Mouse (Mus musculus) hindbrain, embryonic 15.5 days (tissue): ENCODE results near the gene Kazald1. TPM values are rescaled to one million over a fixed set of nuclear protein-coding genes. Genes with fewer than 3 reads are reported as not detected.

Experiments used
- polyA plus RNA-seq: library from polyadenylated mRNA; unstranded; fragments of >200 nt; fragmentation: Nextera tagmentation; extraction: Ambion mirVana; gene quantifications from 2 replicates; pipeline ENCODE4 v1.2.1, GENCODE M21; 2015

Gene Kazald1
- polyA plus RNA-seq, 1 experiment from 2014 or later, result 2.6 TPM

Other genes starting within 250 kb of the Kazald1 start
- gene Slf2, start 144.1 kb upstream of the Kazald1 start, polyA plus RNA-seq, result 28.3 and 29.3 TPM in 2 replicates
- 17.3 and 18.9 TPM in 2 replicates for gene Sema4g, start 86.1 kb upstream of the Kazald1 start, polyA plus RNA-seq
- gene Twnk, start 69.6 kb upstream of the Kazald1 start, polyA plus RNA-seq, result 14.1 and 14.8 TPM in 2 replicates
- 88.6 and 94.7 TPM in 2 replicates for gene Mrpl43, start 68.8 kb upstream of the Kazald1 start, polyA plus RNA-seq
- gene Lzts2, start 60.8 kb upstream of the Kazald1 start, polyA plus RNA-seq, result 25.4 and 28.7 TPM in 2 replicates
- 2.6 and 3.2 TPM in 2 replicates for gene Pdzd7, start 29.5 kb upstream of the Kazald1 start, polyA plus RNA-seq
- gene Sfxn3, start 27.7 kb upstream of the Kazald1 start, polyA plus RNA-seq, result 74.7 and 90.5 TPM in 2 replicates
- 0.88 and 1.8 TPM in 2 replicates for gene Tlx1, start 75.4 kb downstream of the Kazald1 start, polyA plus RNA-seq
- gene Lbx1, start 160.6 kb downstream of the Kazald1 start, polyA plus RNA-seq, result 9.9 and 12.2 TPM in 2 replicates